Mouse (Mus musculus): ENCODE measurements around the gene Pde7b.

DNA sequence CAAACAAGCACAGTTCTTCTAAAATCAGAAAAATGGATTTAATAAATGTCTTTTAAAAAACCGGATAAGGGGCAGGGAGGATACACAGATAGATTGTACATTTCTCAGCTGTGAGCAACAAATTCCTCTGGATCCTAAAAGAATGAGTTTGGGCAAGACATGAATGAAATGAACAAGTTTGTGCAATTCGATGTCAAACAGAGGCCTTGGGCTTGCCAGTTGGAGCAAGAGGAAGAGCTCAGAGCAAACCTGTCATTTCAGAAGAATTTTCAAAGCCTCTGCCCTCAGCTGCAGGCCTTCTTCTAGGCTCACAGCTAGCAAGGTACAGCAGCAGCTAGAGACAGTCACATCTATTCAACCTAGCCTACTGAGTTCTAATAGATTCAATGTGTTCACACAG is 153.4 kb downstream of the Pde7b start:
- TF ChIP-seq CTCF (IDR thresholded peaks at IDR 0.05; ENCODE audit: extremely low read depth, insufficient read depth, low read length) (no peak), POLR2A (IDR thresholded peaks at IDR 0.05; ENCODE audit: extremely low read depth, insufficient read depth, low read length) (no peak)
